Mouse (Mus musculus) olfactory bulb, adult 2 months (tissue): ENCODE measurements around the gene Tuba1c. TPM values are rescaled to one million over a fixed set of nuclear protein-coding genes. Genes with fewer than 3 reads are reported as not detected.
A peak's percentile ranks its signal among the peaks of the same experiment; 100 is the strongest.
"Not testable (repeated sequence)": the region's sequence is repeated elsewhere in the genome, so short reads cannot be mapped to it uniquely, and the experiment has no call there.

Experiments used
- H3K27ac ChIP-seq: fragments of 200-500 bp; 2 replicates; pipeline ENCODE4 v1.5.1; 2012; ENCODE audit warnings: low read depth, low read length; ENCODE audit not compliant: insufficient read depth
- H3K4me1 ChIP-seq: fragments of 200-500 bp; 2 replicates; pipeline ENCODE4 v1.6.1; 2012; ENCODE audit warnings: low read length; ENCODE audit not compliant: control insufficient read depth, insufficient read depth
- H3K4me3 ChIP-seq: fragments of 200-500 bp; 2 replicates; pipeline ENCODE4 v1.5.1; 2012; ENCODE audit warnings: mild to moderate bottlenecking, low read depth, low read length, moderate library complexity; ENCODE audit not compliant: insufficient read depth
- CTCF ChIP-seq: fragments of 200-500 bp; IDR thresholded peaks from 2 replicates; pipeline ENCODE4 v1.5.1; 2012; ENCODE audit warnings: low read depth, mild to moderate bottlenecking, low read length, moderate library complexity; ENCODE audit not compliant: insufficient read depth
- POLR2A ChIP-seq: fragments of 200-500 bp; IDR thresholded peaks from 2 replicates; pipeline ENCODE4 v1.6.1; 2012; ENCODE audit warnings: mild to moderate bottlenecking, low read depth, low read length, moderate library complexity; ENCODE audit not compliant: insufficient read depth
- WGBS: fragments of 180-500 bp; shearing (Covaris S2); methylation state at CpG from one replicate; pipeline ENCODE4 v1.1.7; 2018; 5-methylcytosine and 5-hydroxymethylcytosine counted together
- polyA plus RNA-seq: library from polyadenylated mRNA; stranded (reverse); fragments of >200 nt; gene quantifications from 2 replicates; pipeline ENCODE4 v1.2.4, GENCODE M21; 2012; ENCODE audit warnings: low replicate concordance; ENCODE audit not compliant: missing spikeins, insufficient read depth, insufficient read length

The Tuba1c gene
- polyA plus RNA-seq, 1 experiment: not detected

GRCm38 (mm10) chr15:99074600-99075333 lies 45.1 kb downstream of the Tuba1c start:
- under 1% methylated on average over 44 of the region's 44 CpGs for WGBS
- H3K27ac ChIP-seq: peak overlapping the region; percentile 95
- H3K4me3 ChIP-seq: peak overlapping the region; percentile 71
- no peak for TF ChIP-seq CTCF
- peak; percentile 41; the same call in 1 of the 2 replicates for TF ChIP-seq POLR2A
- H3K4me1 ChIP-seq: peaks cover 4% of the 10 kb centered on the region; the same call in 1 of the 2 replicates

GRCm38 (mm10) chr15:99076011-99076410 lies 46.3 kb downstream of the Tuba1c start:
- not testable (repeated sequence) for H3K4me3 ChIP-seq, H3K4me1 ChIP-seq, H3K27ac ChIP-seq
- WGBS: 97% methylated on average over 3 of the region's 3 CpGs

- TF ChIP-seq POLR2A (no peak), CTCF (no peak)
- WGBS: 82% methylated on average over 15 of the region's 15 CpGs
- Histone ChIP-seq H3K4me3 (no peak overlapping the region), H3K27ac (no peak overlapping the region), H3K4me1 (peaks cover 4% of the 10 kb centered on the region; the same call in 1 of the 2 replicates)
Observed at GRCm38 (mm10) chr15:99078181-99078910, 48.7 kb downstream of the Tuba1c start.

- no peaks in the 10 kb centered on the region for H3K4me1 ChIP-seq
- no peak overlapping the region for H3K27ac ChIP-seq
- H3K4me3 ChIP-seq: no peak overlapping the region
- TF ChIP-seq POLR2A (no peak), CTCF (no peak)
- 57% methylated on average over 3 of the region's 3 CpGs for WGBS
Observed at GRCm38 (mm10) chr15:99079804-99080203, 50.1 kb downstream of the Tuba1c start.

GRCm38 (mm10) chr15:99082322-99082721 lies 52.6 kb downstream of the Tuba1c start:
- Histone ChIP-seq H3K4me1 (no peaks in the 10 kb centered on the region), H3K4me3 (no peak overlapping the region), H3K27ac (no peak overlapping the region)
- WGBS: 96% methylated on average over 12 of the region's 12 CpGs
- TF ChIP-seq CTCF: no peak
- no peak for TF ChIP-seq POLR2A

- TF ChIP-seq POLR2A: no peak
- TF ChIP-seq CTCF: no peak
- WGBS: 93% methylated on average over 16 of the region's 16 CpGs
- no peaks in the 10 kb centered on the region for H3K4me1 ChIP-seq
- no peak overlapping the region for H3K4me3 ChIP-seq
- H3K27ac ChIP-seq: no peak overlapping the region
Observed at GRCm38 (mm10) chr15:99082840-99083239, 53.1 kb downstream of the Tuba1c start.

GRCm38 (mm10) chr15:99083258-99083657 lies 53.6 kb downstream of the Tuba1c start:
- Histone ChIP-seq H3K27ac (no peak overlapping the region), H3K4me1 (peaks cover 2% of the 10 kb centered on the region; the same call in 1 of the 2 replicates), H3K4me3 (no peak overlapping the region)
- WGBS: 57% methylated on average over 9 of the region's 9 CpGs
- TF ChIP-seq CTCF (peak; percentile 34; the same call in 1 of the 2 replicates), POLR2A (no peak)

- TF ChIP-seq CTCF (no peak), POLR2A (no peak)
Observed at GRCm38 (mm10) chr15:99083867-99084557, 54.3 kb downstream of the Tuba1c start.

GRCm38 (mm10) chr15:99084618-99085017 lies 54.9 kb downstream of the Tuba1c start:
- Histone ChIP-seq H3K4me1 (peaks cover 4% of the 10 kb centered on the region; the same call in 1 of the 2 replicates), H3K4me3 (no peak overlapping the region), H3K27ac (no peak overlapping the region)
- 49% methylated on average over 19 of the region's 19 CpGs for WGBS
- TF ChIP-seq POLR2A (no peak), CTCF (no peak)

More at GRCm38 (mm10) chr15:99083867-99084557, 54.3 kb downstream of the Tuba1c start:
- Histone ChIP-seq H3K4me3 (no peak overlapping the region), H3K27ac (no peak overlapping the region), H3K4me1 (peaks cover 4% of the 10 kb centered on the region; the same call in 1 of the 2 replicates)
- WGBS: 42% methylated on average over 11 of the region's 11 CpGs
